ENCODE assay signal across 8 mouse cellular contexts in genomic region chr17:27837850-27838249, GRCm38 (mm10). TPM values are rescaled to one million over a fixed set of nuclear protein-coding genes. Genes with fewer than 3 reads are reported as not detected.
A peak's percentile ranks its signal among the peaks of the same experiment; 100 is the strongest.
DNase-seq lines count a peak whose midpoint lies in the region; ATAC-seq and TF ChIP-seq lines count a peak whose summit lies in the region.
"Not testable (repeated sequence)": the region's sequence is repeated elsewhere in the genome, so short reads cannot be mapped to it uniquely, and the experiment has no call there.

Gene Snrpc (plus strand): TSS chr17:27838150.

- H3K9ac ChIP-seq in embryonic facial prominence, embryonic 15.5 days; limb, embryonic 15.5 days; midbrain, embryonic 11.5 days (ENCODE audit: low read length); stomach, postnatal 0 days (ENCODE audit: low read length): not testable (repeated sequence)

- H3K9me3 ChIP-seq in embryonic facial prominence, embryonic 15.5 days (replicated peaks); limb, embryonic 15.5 days; midbrain, embryonic 11.5 days (ENCODE audit: control insufficient read depth, low read length); stomach, postnatal 0 days (ENCODE audit: control insufficient read depth, low read length): not testable (repeated sequence)

- H3K27me3 ChIP-seq in embryonic facial prominence, embryonic 15.5 days; limb, embryonic 15.5 days; midbrain, embryonic 11.5 days (ENCODE audit: control insufficient read depth, insufficient read depth, low read length); stomach, postnatal 0 days (ENCODE audit: control insufficient read depth, insufficient read depth, low read length): not testable (repeated sequence)

- not testable (repeated sequence) for H3K27ac ChIP-seq in embryonic facial prominence, embryonic 15.5 days (replicated peaks); limb, embryonic 15.5 days; midbrain, embryonic 11.5 days (ENCODE audit: low read depth, low read length); stomach, postnatal 0 days (replicated peaks)

- H3K36me3 ChIP-seq in embryonic facial prominence, embryonic 15.5 days; midbrain, embryonic 11.5 days (ENCODE audit: control insufficient read depth, insufficient read depth, low read length); stomach, postnatal 0 days (ENCODE audit: control insufficient read depth, insufficient read depth, low read length): not testable (repeated sequence)
- H3K36me3 ChIP-seq in limb, embryonic 15.5 days: peaks cover 11% of the 10 kb centered on the region

- intact Hi-C loops in gastrocnemius, postnatal 36 days (cut with DNase I): not testable (repeated sequence)

- not testable (repeated sequence) for ATAC-seq in embryonic facial prominence, embryonic 15.5 days (ENCODE audit: insufficient number of reproducible peaks, low FRiP score, low TSS enrichment, low read depth); hematopoietic stem cell, adult 5-6 weeks (replicated peaks in 1 of 2; ENCODE audit: insufficient read depth in 1 of 2, low FRiP score in 2 of 2, low TSS enrichment in 1 of 2, low read depth in 1 of 2, poor library complexity in 2 of 2, severe bottlenecking in 2 of 2); limb, embryonic 15.5 days (ENCODE audit: insufficient number of reproducible peaks, low FRiP score, low TSS enrichment, low read depth); midbrain, embryonic 11.5 days (ENCODE audit: low FRiP score); stomach, postnatal 0 days (ENCODE audit: low FRiP score, low TSS enrichment)

- not testable (repeated sequence) for DNase-seq in adrenal gland, adult 18-20 months (ENCODE audit: low spot score in 2 of 2); gastrocnemius, postnatal 36 days; layer of hippocampus, adult 18-20 months (ENCODE audit: low spot score in 2 of 2); midbrain, embryonic 11.5 days (ENCODE audit: low spot score, missing footprints); stomach, postnatal 0 days (ENCODE audit: low spot score)

- not testable (repeated sequence) for TF ChIP-seq CTCF in stomach, postnatal 0 days (IDR thresholded peaks at IDR 0.05; ENCODE audit: low read depth)

- TF ChIP-seq EP300 in stomach, postnatal 0 days (optimal IDR thresholded peaks at IDR 0.05): not testable (repeated sequence)

- peak within 1 kb of the TSS; percentile 77; the same call in 1 of the 2 replicates for H3K4me3 ChIP-seq in embryonic facial prominence, embryonic 15.5 days (replicated peaks)
- H3K4me3 ChIP-seq in limb, embryonic 15.5 days; midbrain, embryonic 11.5 days (ENCODE audit: low read depth, low read length); stomach, postnatal 0 days (ENCODE audit: low read depth, low read length): not testable (repeated sequence)

- whole genome bisulfite sequencing in embryonic facial prominence, embryonic 15.5 days: 79% methylated on average over 4 of the region's 4 CpGs
- WGBS in limb, embryonic 15.5 days: 82% methylated on average over 4 of the region's 4 CpGs
- 84% methylated on average over 3 of the region's 4 CpGs for WGBS in midbrain, embryonic 11.5 days
- WGBS in stomach, postnatal 0 days: 77% methylated on average over 3 of the region's 4 CpGs

- H3K4me2 ChIP-seq in embryonic facial prominence, embryonic 15.5 days (replicated peaks); limb, embryonic 15.5 days; midbrain, embryonic 11.5 days; stomach, postnatal 0 days (replicated peaks; ENCODE audit: low read depth): not testable (repeated sequence)

- not testable (repeated sequence) for H3K4me1 ChIP-seq in embryonic facial prominence, embryonic 15.5 days; limb, embryonic 15.5 days; midbrain, embryonic 11.5 days (ENCODE audit: control insufficient read depth, insufficient read depth, low read length); stomach, postnatal 0 days (replicated peaks; ENCODE audit: control insufficient read depth, insufficient read depth)

RNA-seq across cellular contexts. Expression of gene Snrpc, which starts in this region (rescaled TPM):
- 10 to 100 TPM; 66.1 to 66.6 TPM for total RNA-seq in adrenal gland, adult 18-20 months (2021)
- polyA plus RNA-seq in embryonic facial prominence, embryonic 15.5 days (2015; fragmentation: Nextera tagmentation; extraction: Ambion mirVana): 271 and 285 TPM in 2 replicates
- total RNA-seq in gastrocnemius, postnatal 36 days (2021): 10 to 100 TPM; 69.6 to 70.4 TPM
- total RNA-seq in hematopoietic stem cell, adult 5-6 weeks (2017): 75.7 and 108 TPM in 2 replicates
- total RNA-seq in layer of hippocampus, adult 18-20 months (2021): 10 to 100 TPM; 44.8 to 51.7 TPM
- 270 and 277 TPM in 2 replicates for polyA plus RNA-seq in limb, embryonic 15.5 days (2015; fragmentation: Nextera tagmentation; extraction: Ambion mirVana)
- polyA plus RNA-seq in midbrain, embryonic 11.5 days (2014; fragmentation: Nextera tagmentation; extraction: Ambion mirVana): 358 and 416 TPM in 2 replicates
- polyA plus RNA-seq in stomach, postnatal 0 days (2015; fragmentation: Nextera tagmentation; extraction: Ambion mirVana): 163 and 179 TPM in 2 replicates
